Mouse (Mus musculus): ENCODE results near the gene Ddx19b. TPM values are rescaled to one million over a fixed set of nuclear protein-coding genes. Genes with fewer than 3 reads are reported as not detected.
"Not testable (repeated sequence)": the region's sequence is repeated elsewhere in the genome, so short reads cannot be mapped to it uniquely, and the experiment has no call there.

Ddx19b gene
- 5.8 and 5.9 TPM in 2 replicates for polyA plus RNA-seq (2012; rRNA removed)
- 4.0 and 5.5 TPM in 2 replicates for polyA plus RNA-seq (2014; fragmentation: Nextera tagmentation; extraction: Ambion mirVana)

DNA sequence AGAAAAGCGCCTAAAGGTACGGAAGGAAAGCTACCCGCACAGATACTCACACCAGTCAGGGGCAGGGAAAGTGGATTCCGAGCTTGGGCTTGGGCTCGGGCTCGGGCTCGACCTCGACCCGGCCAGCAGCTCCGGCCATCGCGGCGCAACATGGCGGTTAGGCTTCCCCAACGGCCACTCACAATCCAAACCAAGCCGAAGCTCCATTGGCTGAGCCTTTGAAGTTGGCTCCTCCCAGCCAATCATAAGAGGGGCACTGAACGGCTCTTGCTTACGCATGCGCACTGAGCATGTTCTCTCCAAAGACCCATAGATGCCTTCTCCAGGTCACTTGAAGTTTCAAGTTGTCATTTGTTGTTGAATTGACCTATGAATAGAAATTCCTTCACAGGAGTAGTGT is at the start of gene Ddx19b:
Ddx19b (minus strand) TSS at position 180 of the 400 bp plus-strand sequence.
- 94% methylated on average over 19 of the region's 19 CpGs for WGBS
- Histone ChIP-seq H3K27me3 (ENCODE audit: control insufficient read depth, insufficient read depth, low read length) (no peaks in the 10 kb centered on the region), H3K9me3 (ENCODE audit: control insufficient read depth, low read length) (no peaks in the 10 kb centered on the region), H3K4me1 (ENCODE audit: control insufficient read depth, insufficient read depth, low read length) (peaks cover 13% of the 10 kb centered on the region), H3K9ac (ENCODE audit: low read depth, low read length, severe bottlenecking) (no peak within 1 kb of the TSS), H3K27ac (replicated peaks; ENCODE audit: low read depth, low read length) (no peak within 1 kb of the TSS), H3K36me3 (ENCODE audit: control insufficient read depth, insufficient read depth, low read length) (no peaks in the 10 kb centered on the region; the same call in 1 of the 2 replicates), H3K4me2 (replicated peaks; ENCODE audit: low read depth, low read length, severe bottlenecking) (no peak within 1 kb of the TSS), H3K4me3 (replicated peaks; ENCODE audit: low read length) (no peak within 1 kb of the TSS)
- no peak for DNase-seq (ENCODE audit: low spot score)
- ATAC-seq (ENCODE audit: low FRiP score, low read depth) = no peak
- no peak for TF ChIP-seq POLR2A (IDR thresholded peaks at IDR 0.05; ENCODE audit: borderline replicate concordance, extremely low read depth, insufficient read depth, insufficient read length)

DNA sequence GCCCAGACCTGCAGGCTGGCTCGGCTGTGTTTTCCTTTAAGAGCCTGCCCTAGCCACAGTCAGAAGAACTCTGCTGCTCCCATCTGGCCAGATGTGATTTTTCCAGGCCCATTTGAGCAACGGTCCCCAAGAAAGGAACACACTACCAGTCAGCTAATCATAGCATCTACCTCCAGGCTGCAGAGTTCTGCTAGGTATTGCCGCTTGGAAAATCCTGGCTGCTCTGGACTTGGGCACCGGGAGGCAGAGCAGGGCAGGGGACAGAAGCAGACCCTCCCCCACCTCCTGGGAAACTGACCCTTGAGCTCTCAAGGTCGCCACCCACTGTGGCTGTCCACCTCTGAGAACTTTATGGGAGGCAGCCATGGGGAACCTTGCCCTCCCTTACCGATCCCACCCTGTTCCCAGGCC is 48.3 kb upstream of the Ddx19b start:
- H3K9ac ChIP-seq (ENCODE audit: low read depth, low read length, severe bottlenecking) = no peak overlapping the region
- no peak overlapping the region for H3K4me3 ChIP-seq (replicated peaks; ENCODE audit: low read length)
- 29% methylated on average over 6 of the region's 6 CpGs for whole genome bisulfite sequencing

GRCm38 (mm10) chr8:111079461-111079860 is 47.9 kb upstream of the Ddx19b start:
- Histone ChIP-seq H3K9me3 (ENCODE audit: control insufficient read depth, low read length) (no peaks in the 10 kb centered on the region), H3K36me3 (ENCODE audit: control insufficient read depth, insufficient read depth, low read length) (no peaks in the 10 kb centered on the region), H3K4me1 (ENCODE audit: control insufficient read depth, insufficient read depth, low read length) (no peaks in the 10 kb centered on the region), H3K4me3 (replicated peaks; ENCODE audit: low read length) (no peak overlapping the region), H3K9ac (ENCODE audit: low read depth, low read length, severe bottlenecking) (no peak overlapping the region), H3K4me2 (replicated peaks; ENCODE audit: low read depth, low read length, severe bottlenecking) (no peak overlapping the region), H3K27me3 (ENCODE audit: control insufficient read depth, insufficient read depth, low read length) (no peaks in the 10 kb centered on the region), H3K27ac (replicated peaks; ENCODE audit: low read depth, low read length) (no peak overlapping the region)
- ATAC-seq (ENCODE audit: low FRiP score, low read depth) (no peak), DNase-seq (ENCODE audit: low spot score) (no peak)
- 69% methylated on average over 5 of the region's 5 CpGs for WGBS
- TF ChIP-seq POLR2A (IDR thresholded peaks at IDR 0.05; ENCODE audit: borderline replicate concordance, extremely low read depth, insufficient read depth, insufficient read length) = no peak

More for the DNA sequence above, 48.3 kb upstream of the Ddx19b start:
- H3K4me1 ChIP-seq (ENCODE audit: control insufficient read depth, insufficient read depth, low read length) = no peaks in the 10 kb centered on the region
- no peak for ATAC-seq (ENCODE audit: low FRiP score, low read depth)
- no peaks in the 10 kb centered on the region for H3K27me3 ChIP-seq (ENCODE audit: control insufficient read depth, insufficient read depth, low read length)
- no peak overlapping the region for H3K27ac ChIP-seq (replicated peaks; ENCODE audit: low read depth, low read length)
- no peaks in the 10 kb centered on the region for H3K9me3 ChIP-seq (ENCODE audit: control insufficient read depth, low read length)
- TF ChIP-seq POLR2A (IDR thresholded peaks at IDR 0.05; ENCODE audit: borderline replicate concordance, extremely low read depth, insufficient read depth, insufficient read length) = no peak
- no peak for DNase-seq (ENCODE audit: low spot score)
- H3K36me3 ChIP-seq (ENCODE audit: control insufficient read depth, insufficient read depth, low read length) = no peaks in the 10 kb centered on the region
- H3K4me2 ChIP-seq (replicated peaks; ENCODE audit: low read depth, low read length, severe bottlenecking) = no peak overlapping the region

DNA sequence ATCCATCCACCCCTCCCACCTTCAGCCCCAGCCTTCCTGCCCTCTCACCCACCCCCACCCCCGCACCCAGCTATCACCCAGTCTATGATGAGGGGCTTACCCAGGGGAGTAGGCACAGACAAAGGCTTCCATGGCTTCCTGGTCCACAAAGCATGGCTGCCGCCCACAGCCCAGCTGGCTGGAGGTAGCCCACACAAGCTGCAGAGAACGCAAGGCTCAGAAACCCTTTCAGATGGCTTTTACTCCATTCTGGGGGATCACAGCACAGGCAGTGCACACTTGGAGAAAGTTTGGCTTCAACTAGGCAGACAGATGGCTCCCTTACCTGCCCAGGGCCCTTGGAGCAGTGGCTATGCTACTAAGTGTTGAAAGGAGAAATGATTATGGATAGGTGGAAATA is 44.4 kb upstream of the Ddx19b start:
- H3K27ac ChIP-seq (replicated peaks; ENCODE audit: low read depth, low read length) = no peak overlapping the region
- H3K27me3 ChIP-seq (ENCODE audit: control insufficient read depth, insufficient read depth, low read length) = no peaks in the 10 kb centered on the region
- no peak overlapping the region for H3K4me3 ChIP-seq (replicated peaks; ENCODE audit: low read length)
- no peak for TF ChIP-seq POLR2A (IDR thresholded peaks at IDR 0.05; ENCODE audit: borderline replicate concordance, extremely low read depth, insufficient read depth, insufficient read length)
- H3K9me3 ChIP-seq (ENCODE audit: control insufficient read depth, low read length) = no peaks in the 10 kb centered on the region
- DNase-seq (ENCODE audit: low spot score) (no peak), ATAC-seq (ENCODE audit: low FRiP score, low read depth) (no peak)
- no peak overlapping the region for H3K4me2 ChIP-seq (replicated peaks; ENCODE audit: low read depth, low read length, severe bottlenecking)
- WGBS = 79% methylated on average over 3 of the region's 3 CpGs
- no peaks in the 10 kb centered on the region for H3K4me1 ChIP-seq (ENCODE audit: control insufficient read depth, insufficient read depth, low read length)
- no peak overlapping the region for H3K9ac ChIP-seq (ENCODE audit: low read depth, low read length, severe bottlenecking)
- H3K36me3 ChIP-seq (ENCODE audit: control insufficient read depth, insufficient read depth, low read length) = no peaks in the 10 kb centered on the region

DNA sequence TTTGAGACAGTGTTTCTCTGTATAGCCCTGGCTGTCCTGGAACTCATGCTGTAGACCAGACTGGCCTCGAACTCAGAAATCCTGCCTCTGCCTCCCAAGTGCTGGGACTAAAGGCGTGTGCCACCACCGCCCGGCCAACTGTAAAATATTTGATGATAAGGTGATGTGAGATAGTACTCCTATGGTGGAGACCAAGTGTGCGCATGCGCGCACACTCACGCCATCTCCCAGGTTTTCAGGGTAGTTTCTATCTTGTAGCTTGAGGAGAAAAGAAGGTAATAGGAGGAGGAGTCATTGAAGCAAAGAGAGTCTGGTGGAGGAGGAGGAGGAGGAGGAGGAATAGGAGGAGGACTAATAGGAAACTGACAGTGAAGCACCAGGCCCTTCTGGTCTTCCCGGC is 37.1 kb upstream of the Ddx19b start:
- H3K9me3 ChIP-seq (ENCODE audit: control insufficient read depth, low read length); DNase-seq (ENCODE audit: low spot score); H3K9ac ChIP-seq (ENCODE audit: low read depth, low read length, severe bottlenecking); H3K36me3 ChIP-seq (ENCODE audit: control insufficient read depth, insufficient read depth, low read length); H3K4me2 ChIP-seq (replicated peaks; ENCODE audit: low read depth, low read length, severe bottlenecking); ATAC-seq (ENCODE audit: low FRiP score, low read depth); H3K27me3 ChIP-seq (ENCODE audit: control insufficient read depth, insufficient read depth, low read length); H3K4me3 ChIP-seq (replicated peaks; ENCODE audit: low read length); H3K4me1 ChIP-seq (ENCODE audit: control insufficient read depth, insufficient read depth, low read length); H3K27ac ChIP-seq (replicated peaks; ENCODE audit: low read depth, low read length): not testable (repeated sequence)
- WGBS = 93% methylated on average over 9 of the region's 9 CpGs

- Histone ChIP-seq H3K4me2 (replicated peaks; ENCODE audit: low read depth, low read length, severe bottlenecking) (no peak overlapping the region), H3K27me3 (ENCODE audit: control insufficient read depth, insufficient read depth, low read length) (no peaks in the 10 kb centered on the region), H3K9me3 (ENCODE audit: control insufficient read depth, low read length) (no peaks in the 10 kb centered on the region), H3K27ac (replicated peaks; ENCODE audit: low read depth, low read length) (no peak overlapping the region), H3K4me1 (ENCODE audit: control insufficient read depth, insufficient read depth, low read length) (0 out of 2 replicates have a peak, but pooled peaks cover 3% of the 10 kb centered on the region), H3K9ac (ENCODE audit: low read depth, low read length, severe bottlenecking) (no peak overlapping the region), H3K4me3 (replicated peaks; ENCODE audit: low read length) (no peak overlapping the region), H3K36me3 (ENCODE audit: control insufficient read depth, insufficient read depth, low read length) (no peaks in the 10 kb centered on the region)
- ATAC-seq (ENCODE audit: low FRiP score, low read depth) = no peak
- DNase-seq (ENCODE audit: low spot score) = no peak
- WGBS = 25% methylated on average over 10 of the region's 10 CpGs
- TF ChIP-seq POLR2A (IDR thresholded peaks at IDR 0.05; ENCODE audit: borderline replicate concordance, extremely low read depth, insufficient read depth, insufficient read length) = no peak
Observed at GRCm38 (mm10) chr8:111067439-111067838, 35.9 kb upstream of the Ddx19b start.
